Mouse (Mus musculus): ENCODE data around the gene Gm4301.
"Not testable (repeated sequence)": the region's sequence is repeated elsewhere in the genome, so short reads cannot be mapped to it uniquely, and the experiment has no call there.

DNA sequence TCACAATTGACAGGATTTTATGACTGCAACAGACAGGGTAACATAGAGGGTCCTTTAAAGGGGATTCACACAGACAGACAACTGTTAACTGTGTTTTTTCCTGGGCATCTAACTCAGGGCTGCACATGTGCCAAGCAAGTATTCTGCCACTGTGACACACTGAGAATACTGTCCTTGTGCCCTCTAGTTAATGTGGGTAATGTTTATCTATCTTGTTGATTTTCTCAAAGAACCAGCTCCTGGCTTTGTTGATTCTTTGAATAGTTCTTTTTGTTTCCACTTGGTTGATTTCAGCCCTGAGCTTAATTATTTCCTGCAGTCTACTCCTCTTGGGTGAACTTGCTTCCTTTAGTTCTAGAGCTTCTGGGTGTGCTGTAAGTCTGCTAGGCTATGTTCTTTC, 35.4 kb upstream of the Gm4301 start:
- TF ChIP-seq CTCF (IDR thresholded peaks at IDR 0.05; ENCODE audit: low read depth, low read length); GATA1 (IDR thresholded peaks at IDR 0.05; ENCODE audit: borderline replicate concordance, low read length); TAL1 (conservative IDR thresholded peaks at IDR 0.05; ENCODE audit: low read depth, low read length); POLR2AphosphoS5 (IDR thresholded peaks at IDR 0.05; ENCODE audit: insufficient replicate concordance, low read depth, low read length): not testable (repeated sequence)

Data from G1E (cell line).